Mouse (Mus musculus): ENCODE measurements around the gene Pax3.

Gene Pax3

GRCm38 (mm10) chr1:78057939-78058338, 139.0 kb downstream of the Pax3 start:
- DNase-seq, result no peak

DNA sequence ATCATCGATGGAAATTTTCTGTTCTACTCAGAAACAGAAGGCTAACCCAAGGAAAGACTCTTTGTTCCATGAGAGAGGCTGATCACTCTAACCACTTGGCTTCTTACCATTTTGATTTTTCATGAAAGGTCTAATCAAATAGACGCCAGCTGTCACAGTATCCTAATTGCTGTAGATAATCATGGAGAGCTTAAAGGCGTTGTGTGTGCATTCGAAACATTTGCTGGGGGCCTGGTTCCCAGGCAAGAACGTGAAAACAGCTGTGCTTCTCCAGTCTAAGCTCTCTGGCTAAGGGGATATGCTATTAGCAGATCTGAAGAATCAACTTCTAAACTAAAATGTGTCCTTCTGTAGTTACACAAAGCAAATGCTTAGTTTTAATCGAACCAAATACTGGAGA, 143.3 kb downstream of the Pax3 start:
- DNase-seq, result no peak

Measured in cerebellum, adult 18-20 months (tissue).